Mouse (Mus musculus): ENCODE measurements around the gene Gh. TPM values are rescaled to one million over a fixed set of nuclear protein-coding genes. Genes with fewer than 3 reads are reported as not detected.

Gene Gh
- polyA plus RNA-seq, 1 experiment from 2014 or later: not detected

GRCm38 (mm10) chr11:106266431-106266830 lies 35.2 kb downstream of the Gh start:
- H3K27me3 ChIP-seq: no peaks in the 10 kb centered on the region
- H3K4me3 ChIP-seq: no peak overlapping the region
- H3K27ac ChIP-seq (replicated peaks): no peak overlapping the region
- ATAC-seq (ENCODE audit: low FRiP score, low read depth): no peak
- H3K9ac ChIP-seq: no peak overlapping the region
- no peak overlapping the region for H3K4me2 ChIP-seq
- peaks cover 38% of the 10 kb centered on the region for H3K4me1 ChIP-seq (replicated peaks)
- no peaks in the 10 kb centered on the region for H3K9me3 ChIP-seq
- 95% methylated on average over 10 of the region's 10 CpGs for WGBS
- peaks cover 57% of the 10 kb centered on the region for H3K36me3 ChIP-seq

GRCm38 (mm10) chr11:106265570-106265969 lies 36.1 kb downstream of the Gh start:
- Histone ChIP-seq H3K9ac (no peak overlapping the region), H3K4me3 (no peak overlapping the region), H3K27ac (replicated peaks) (no peak overlapping the region), H3K9me3 (no peaks in the 10 kb centered on the region), H3K4me2 (no peak overlapping the region), H3K36me3 (peaks cover 65% of the 10 kb centered on the region), H3K27me3 (no peaks in the 10 kb centered on the region), H3K4me1 (replicated peaks) (peaks cover 30% of the 10 kb centered on the region)
- 96% methylated on average over 4 of the region's 4 CpGs for WGBS
- no peak for ATAC-seq (ENCODE audit: low FRiP score, low read depth)

- ATAC-seq (ENCODE audit: low FRiP score, low read depth): no peak
- Histone ChIP-seq H3K4me3 (no peak overlapping the region), H3K9ac (no peak overlapping the region), H3K4me2 (no peak overlapping the region), H3K27me3 (no peaks in the 10 kb centered on the region), H3K4me1 (replicated peaks) (peaks cover 25% of the 10 kb centered on the region), H3K9me3 (no peaks in the 10 kb centered on the region), H3K36me3 (peaks cover 67% of the 10 kb centered on the region), H3K27ac (replicated peaks) (no peak overlapping the region)
- WGBS: 92% methylated on average over 15 of the region's 15 CpGs
Observed at GRCm38 (mm10) chr11:106264988-106265387, 36.7 kb downstream of the Gh start.

GRCm38 (mm10) chr11:106263963-106264362 lies 37.7 kb downstream of the Gh start:
- no peak for ATAC-seq (ENCODE audit: low FRiP score, low read depth)
- H3K4me2 ChIP-seq: no peak overlapping the region
- H3K4me1 ChIP-seq (replicated peaks): peaks cover 19% of the 10 kb centered on the region
- no peak overlapping the region for H3K4me3 ChIP-seq
- WGBS: 91% methylated on average over 9 of the region's 9 CpGs
- no peak overlapping the region for H3K27ac ChIP-seq (replicated peaks)
- H3K9me3 ChIP-seq: no peaks in the 10 kb centered on the region
- peaks cover 72% of the 10 kb centered on the region for H3K36me3 ChIP-seq
- H3K9ac ChIP-seq: no peak overlapping the region
- no peaks in the 10 kb centered on the region for H3K27me3 ChIP-seq

GRCm38 (mm10) chr11:106260826-106261450 lies 40.7 kb downstream of the Gh start:
- Histone ChIP-seq H3K4me2 (no peak overlapping the region), H3K27me3 (no peaks in the 10 kb centered on the region), H3K36me3 (peaks cover 65% of the 10 kb centered on the region), H3K4me1 (replicated peaks) (peaks cover 14% of the 10 kb centered on the region), H3K9me3 (no peaks in the 10 kb centered on the region), H3K27ac (replicated peaks) (no peak overlapping the region), H3K9ac (no peak overlapping the region), H3K4me3 (no peak overlapping the region)
- no peak for ATAC-seq (ENCODE audit: low FRiP score, low read depth)
- WGBS: 89% methylated on average over 14 of the region's 14 CpGs

GRCm38 (mm10) chr11:106256775-106257174 lies 44.9 kb downstream of the Gh start:
- Histone ChIP-seq H3K9ac (peak overlapping the region; percentile 92), H3K4me1 (replicated peaks) (peaks cover 24% of the 10 kb centered on the region), H3K27me3 (no peaks in the 10 kb centered on the region), H3K9me3 (no peaks in the 10 kb centered on the region), H3K27ac (replicated peaks) (no peak overlapping the region; the same call in 1 of the 2 replicates), H3K4me3 (peak overlapping the region; percentile 94), H3K4me2 (peak overlapping the region; percentile 97), H3K36me3 (peaks cover 46% of the 10 kb centered on the region)
- WGBS: 70% methylated on average over 5 of the region's 5 CpGs
- ATAC-seq (ENCODE audit: low FRiP score, low read depth): no peak

GRCm38 (mm10) chr11:106255685-106256451 lies 45.8 kb downstream of the Gh start, which contains the start of the genes Ftsj3 and Psmc5:
Gene Ftsj3, minus strand, starts transcription at chr11:106256079.
Gene Psmc5, plus strand, starts transcription at chr11:106256154.
- ATAC-seq (ENCODE audit: low FRiP score, low read depth): peak; percentile 96

GRCm38 (mm10) chr11:106255174-106255573 lies 46.5 kb downstream of the Gh start:
- Histone ChIP-seq H3K36me3 (peaks cover 49% of the 10 kb centered on the region), H3K27me3 (no peaks in the 10 kb centered on the region), H3K27ac (replicated peaks) (peak overlapping the region; percentile 91; the same call in 1 of the 2 replicates), H3K4me2 (peak overlapping the region; percentile 97), H3K4me3 (peak overlapping the region; percentile 94), H3K4me1 (replicated peaks) (peaks cover 24% of the 10 kb centered on the region), H3K9me3 (no peaks in the 10 kb centered on the region), H3K9ac (peak overlapping the region; percentile 92)
- WGBS: 4% methylated on average over 22 of the region's 22 CpGs
- ATAC-seq (ENCODE audit: low FRiP score, low read depth): no peak

More at GRCm38 (mm10) chr11:106255685-106256451, 45.8 kb downstream of the Gh start, which contains the start of the genes Ftsj3 and Psmc5:
- Histone ChIP-seq H3K27ac (replicated peaks) (peak within 1 kb of the TSS; percentile 91), H3K36me3 (peaks cover 46% of the 10 kb centered on the region), H3K27me3 (no peaks in the 10 kb centered on the region), H3K9ac (peak within 1 kb of the TSS; percentile 92), H3K4me2 (peak within 1 kb of the TSS; percentile 97), H3K4me1 (replicated peaks) (peaks cover 24% of the 10 kb centered on the region), H3K9me3 (no peaks in the 10 kb centered on the region), H3K4me3 (peak within 1 kb of the TSS; percentile 94)
- under 1% methylated on average over 42 of the region's 42 CpGs for WGBS

GRCm38 (mm10) chr11:106254767-106255166 lies 46.9 kb downstream of the Gh start:
- no peak for ATAC-seq (ENCODE audit: low FRiP score, low read depth)
- Histone ChIP-seq H3K4me3 (peak overlapping the region; percentile 94), H3K27ac (replicated peaks) (no peak overlapping the region), H3K4me2 (peak overlapping the region; percentile 97), H3K4me1 (replicated peaks) (peaks cover 24% of the 10 kb centered on the region), H3K9ac (peak overlapping the region; percentile 92; the same call in 1 of the 2 replicates), H3K9me3 (no peaks in the 10 kb centered on the region), H3K36me3 (peaks cover 53% of the 10 kb centered on the region), H3K27me3 (no peaks in the 10 kb centered on the region)
- 16% methylated on average over 2 of the region's 2 CpGs for WGBS

Other genes with a start within 250 kb of the Gh start
- gene Taco1, start 235.8 kb downstream of the Gh start, polyA plus RNA-seq (2015; fragmentation: Nextera tagmentation; extraction: Ambion mirVana): 7.1 and 7.6 TPM in 2 replicates
- 13.2 and 14.1 TPM in 2 replicates for gene Map3k3, start 217.3 kb downstream of the Gh start, polyA plus RNA-seq (2015; fragmentation: Nextera tagmentation; extraction: Ambion mirVana)
- gene Gm10840, start 141.0 kb downstream of the Gh start, polyA plus RNA-seq (2015; fragmentation: Nextera tagmentation; extraction: Ambion mirVana): 0.65 TPM in 1 of 2 replicates, not detected in the other
- 162 and 167 TPM in 2 replicates for gene Limd2, start 141.0 kb downstream of the Gh start, polyA plus RNA-seq (2015; fragmentation: Nextera tagmentation; extraction: Ambion mirVana)
- gene Strada, start 99.7 kb downstream of the Gh start, polyA plus RNA-seq (2015; fragmentation: Nextera tagmentation; extraction: Ambion mirVana): 27.9 and 28.7 TPM in 2 replicates
- gene Ccdc47, start 85.5 kb downstream of the Gh start, polyA plus RNA-seq (2015; fragmentation: Nextera tagmentation; extraction: Ambion mirVana): 94.5 and 101 TPM in 2 replicates
- gene Ddx42, start 84.9 kb downstream of the Gh start, polyA plus RNA-seq (2015; fragmentation: Nextera tagmentation; extraction: Ambion mirVana): 77.9 and 81.9 TPM in 2 replicates
- 35.4 and 36.0 TPM in 2 replicates for gene Ftsj3, start 45.8 kb downstream of the Gh start, polyA plus RNA-seq (2015; fragmentation: Nextera tagmentation; extraction: Ambion mirVana)
- gene Psmc5, start 45.7 kb downstream of the Gh start, polyA plus RNA-seq (2015; fragmentation: Nextera tagmentation; extraction: Ambion mirVana): 299 and 305 TPM in 2 replicates
- 11.6 and 13.3 TPM in 2 replicates for gene Smarcd2, start 28.9 kb downstream of the Gh start, polyA plus RNA-seq (2015; fragmentation: Nextera tagmentation; extraction: Ambion mirVana)
- 0.14 and 0.18 TPM in 2 replicates for gene Tcam1, start 25.2 kb downstream of the Gh start, polyA plus RNA-seq (2015; fragmentation: Nextera tagmentation; extraction: Ambion mirVana)
- gene Cd79b, start 12.9 kb upstream of the Gh start, polyA plus RNA-seq (2015; fragmentation: Nextera tagmentation; extraction: Ambion mirVana): 1.2 and 1.4 TPM in 2 replicates
- gene Scn4a, start 51.4 kb upstream of the Gh start, polyA plus RNA-seq (2015; fragmentation: Nextera tagmentation; extraction: Ambion mirVana): not detected in 2 replicates
- not detected in 2 replicates for gene Prr29, start 63.6 kb upstream of the Gh start, polyA plus RNA-seq (2015; fragmentation: Nextera tagmentation; extraction: Ambion mirVana)
- 13.0 and 17.2 TPM in 2 replicates for gene Icam2, start 86.2 kb upstream of the Gh start, polyA plus RNA-seq (2015; fragmentation: Nextera tagmentation; extraction: Ambion mirVana)
- gene Ern1, start 186.0 kb upstream of the Gh start, polyA plus RNA-seq (2015; fragmentation: Nextera tagmentation; extraction: Ambion mirVana): 4.9 and 5.0 TPM in 2 replicates

All from hindbrain, embryonic 15.5 days (tissue).